Mouse (Mus musculus) R1 (cell line): Measurements from ENCODE around the gene Tbc1d16.

Source experiments
- DNase-seq: peaks from one replicate; pipeline ENCODE4 v3.0.0-alpha.2; 2018; ENCODE audit warnings: low read depth, low spot score

Gene Tbc1d16

DNA sequence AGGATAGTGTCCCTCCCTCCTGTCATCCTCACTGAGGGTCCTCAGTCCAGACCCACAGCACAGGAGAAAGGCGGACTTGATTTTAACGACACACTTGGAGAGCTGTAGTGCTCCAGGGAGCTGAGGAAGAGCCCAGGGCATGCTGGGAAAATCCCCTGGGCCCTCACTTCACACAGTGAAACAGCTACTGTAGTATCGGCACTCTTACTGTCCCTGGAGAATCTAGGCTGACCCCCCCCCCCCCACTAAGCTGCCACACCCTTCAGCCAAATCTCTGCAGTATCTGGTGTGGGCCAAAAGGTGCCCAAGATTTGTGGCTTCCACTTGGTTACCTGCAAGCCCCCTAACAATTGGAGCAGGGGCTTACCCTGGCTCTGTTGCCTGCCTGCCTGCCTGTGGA is 8.7 kb upstream of the Tbc1d16 start:
- DNase-seq: no peak

DNA sequence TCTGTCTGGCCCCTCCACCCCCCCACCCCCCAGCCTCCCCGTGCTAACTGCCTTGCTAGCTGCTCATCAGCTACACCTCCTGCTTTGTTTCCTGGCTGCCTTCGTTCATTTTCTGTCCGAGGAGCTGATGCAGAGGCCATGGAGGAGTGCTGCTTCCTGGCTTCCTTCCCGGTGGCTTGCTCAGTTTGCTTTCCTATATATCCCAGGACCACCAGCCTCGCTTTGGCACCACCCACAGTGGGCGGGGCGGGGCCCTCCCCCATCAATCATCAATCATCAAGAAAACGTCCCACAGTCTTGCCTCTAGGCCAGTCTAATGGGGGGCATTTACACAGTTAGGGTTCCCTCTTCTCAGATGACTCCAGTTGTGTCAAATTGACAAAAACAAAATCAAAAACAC is 8.1 kb upstream of the Tbc1d16 start:
- DNase-seq: no peak

DNA sequence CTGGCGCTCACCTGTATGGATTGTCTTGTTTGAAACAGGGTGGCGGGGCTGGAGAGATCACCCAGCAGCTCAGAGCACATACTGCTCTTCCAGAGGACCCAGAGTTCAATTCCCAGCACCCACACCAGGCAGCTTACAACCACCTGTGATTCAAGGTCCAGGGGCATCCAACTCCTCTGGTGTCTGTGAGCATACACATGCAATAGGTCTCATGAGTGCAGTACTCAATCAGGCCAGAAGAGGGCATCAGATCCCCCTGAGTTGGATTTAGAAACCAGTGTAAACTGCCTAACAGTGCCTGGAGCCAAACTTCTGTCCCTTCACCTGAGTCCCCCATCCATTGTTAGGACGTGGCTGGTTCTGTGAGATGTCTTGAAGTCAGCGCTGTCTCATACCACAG is 7.3 kb upstream of the Tbc1d16 start:
- DNase-seq: peak; percentile 88

DNA sequence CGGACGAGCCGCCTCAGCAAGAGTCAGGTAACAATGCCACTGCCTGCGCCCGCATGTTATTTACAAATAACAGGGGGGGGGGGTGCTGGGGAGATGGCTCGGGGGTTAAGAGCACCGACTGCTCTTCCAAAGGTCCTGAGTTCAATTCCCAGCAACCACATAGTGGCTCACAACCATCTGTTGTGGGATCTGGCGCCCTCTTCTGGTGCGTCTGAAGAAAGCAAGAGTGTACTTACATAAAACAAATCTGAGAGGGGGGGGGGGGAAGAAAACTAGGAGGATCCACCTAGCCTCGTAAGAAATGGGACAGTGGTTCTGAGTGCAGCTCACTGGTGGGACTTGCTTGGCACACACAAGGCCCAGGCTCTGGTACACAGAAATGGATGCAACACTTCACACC is 6.5 kb upstream of the Tbc1d16 start:
- peak; percentile 54 for DNase-seq

DNA sequence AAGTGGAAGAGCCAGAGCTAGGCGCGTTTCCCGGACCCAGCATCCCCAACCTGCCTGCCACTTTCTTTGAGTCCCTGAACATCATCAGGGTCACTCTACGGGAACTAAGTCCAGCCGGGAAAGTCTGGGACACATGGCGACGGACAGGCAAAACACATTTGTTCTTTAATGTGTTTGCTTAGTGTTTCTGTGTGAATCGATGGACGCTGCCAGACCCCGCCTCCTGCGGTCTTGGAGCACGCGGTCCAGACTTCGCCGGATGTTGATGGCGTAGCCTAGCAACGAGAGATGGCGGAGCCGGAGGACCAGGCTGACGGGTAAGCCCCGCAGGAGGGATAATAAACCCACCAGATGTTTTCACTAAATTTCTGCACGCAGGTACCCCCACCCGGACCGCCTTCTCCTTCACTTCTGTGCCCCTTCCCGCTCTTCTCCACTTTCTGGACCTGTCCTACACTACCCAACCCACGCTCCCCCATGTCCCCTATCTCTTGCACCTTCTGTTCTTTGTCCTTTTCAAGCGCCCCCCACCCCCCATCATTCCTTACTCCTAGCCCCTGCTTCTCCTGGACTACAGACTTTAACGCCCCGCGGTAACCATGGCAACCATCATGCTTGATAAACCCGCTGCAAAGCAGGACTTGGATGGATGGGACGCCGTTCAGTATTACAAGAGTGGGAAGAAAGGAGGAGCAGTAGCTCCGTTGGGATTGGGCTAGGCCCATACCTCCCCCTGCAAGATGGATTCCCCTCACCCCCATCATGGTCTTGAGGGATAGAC is 737 bp upstream of the Tbc1d16 start:
- DNase-seq: peak; percentile 82

DNA sequence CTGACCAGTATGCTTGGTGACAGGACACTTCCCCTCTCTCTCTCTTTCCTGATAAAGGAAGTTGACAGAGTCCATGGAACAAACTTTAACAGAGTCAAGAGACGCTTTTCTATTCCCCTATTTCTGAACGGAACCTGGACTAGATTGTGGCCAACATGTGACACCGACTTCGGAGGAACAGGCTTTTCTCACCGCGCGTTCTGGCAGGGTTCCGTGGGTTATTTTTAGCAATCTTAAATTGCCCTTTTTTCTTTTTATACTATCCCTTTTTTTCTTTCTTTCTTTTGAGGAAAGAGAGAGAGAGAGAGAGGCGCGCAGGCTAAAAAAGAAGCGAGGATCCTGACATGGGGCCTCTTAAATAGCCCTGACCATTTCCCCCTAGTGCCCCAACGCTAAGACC is 708 bp downstream of the Tbc1d16 start:
- DNase-seq: no peak

DNA sequence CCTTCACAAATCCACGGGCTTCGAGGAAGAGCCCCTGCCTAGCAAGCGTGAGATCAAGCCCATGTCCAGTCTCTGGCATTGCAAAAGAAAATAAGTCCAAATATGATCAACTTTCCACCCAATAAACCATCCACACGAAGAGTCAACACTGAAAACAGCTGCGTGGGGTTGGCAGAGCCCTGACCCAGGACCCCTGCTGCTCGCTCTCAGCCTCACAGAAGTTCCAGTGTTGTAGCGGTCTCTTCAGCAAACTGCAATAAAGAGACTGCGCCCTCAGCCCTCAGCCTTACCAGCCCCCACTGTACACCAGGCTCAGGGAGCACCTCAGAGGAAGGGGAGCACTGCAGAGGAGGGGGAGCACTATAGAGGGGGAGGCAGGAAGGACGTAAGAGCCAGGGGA is 2.7 kb downstream of the Tbc1d16 start:
- no peak for DNase-seq

DNA sequence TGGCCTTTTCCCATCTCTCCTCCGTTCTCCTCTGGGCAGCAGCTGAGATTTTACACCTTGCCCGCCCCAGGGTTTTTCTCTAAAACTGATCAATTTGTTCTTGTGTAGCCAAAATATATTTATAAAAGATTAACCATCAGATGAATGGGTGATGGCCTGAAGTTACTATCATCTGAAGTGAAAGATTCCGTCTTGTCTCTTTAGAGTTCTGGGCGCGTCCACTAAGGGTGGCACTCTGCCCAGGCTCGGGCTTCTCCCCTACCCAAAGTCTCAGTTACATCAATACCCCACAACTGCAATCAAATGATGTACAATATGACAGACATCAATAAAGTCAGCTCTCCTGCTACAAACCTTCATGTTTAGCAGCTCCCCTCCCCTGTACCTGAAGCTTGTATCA is 3.4 kb downstream of the Tbc1d16 start:
- DNase-seq: no peak

DNA sequence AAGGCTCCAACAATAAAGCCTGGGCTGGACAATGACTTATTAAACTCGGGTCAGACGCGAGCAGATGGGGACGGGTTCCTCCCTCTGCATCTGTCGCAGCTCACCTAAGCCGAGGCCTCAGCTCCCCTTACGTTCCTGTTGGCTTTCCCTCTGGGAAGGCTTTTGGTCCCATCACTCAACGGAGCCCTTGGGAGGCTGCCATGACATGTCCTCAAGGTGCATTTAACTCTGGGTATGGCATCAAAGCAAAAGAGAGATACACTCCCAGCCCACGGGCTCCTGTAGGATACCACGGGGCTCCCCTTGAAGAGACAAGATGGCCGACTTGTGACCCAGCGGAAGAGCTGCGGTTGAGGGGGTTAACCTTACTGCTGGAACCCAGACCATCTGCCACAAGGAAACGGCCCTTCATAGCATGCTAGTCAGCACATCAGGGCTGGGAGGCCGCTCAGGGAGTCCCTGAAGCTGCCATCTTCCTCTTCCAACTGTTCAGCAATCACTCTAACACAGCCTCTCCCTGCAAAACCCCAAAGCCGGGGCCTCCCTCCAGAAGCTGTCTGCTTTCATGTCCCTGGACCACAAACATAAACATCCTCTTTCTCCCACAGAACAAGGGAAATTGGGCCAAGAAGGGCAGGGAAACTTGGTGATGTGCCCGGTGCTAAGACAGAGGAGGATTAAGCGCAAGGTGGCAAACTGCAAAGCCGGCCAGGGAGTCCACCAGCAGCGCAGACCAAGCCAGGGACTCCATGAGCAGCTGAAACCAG is 5.0 kb downstream of the Tbc1d16 start:
- no peak for DNase-seq

DNA sequence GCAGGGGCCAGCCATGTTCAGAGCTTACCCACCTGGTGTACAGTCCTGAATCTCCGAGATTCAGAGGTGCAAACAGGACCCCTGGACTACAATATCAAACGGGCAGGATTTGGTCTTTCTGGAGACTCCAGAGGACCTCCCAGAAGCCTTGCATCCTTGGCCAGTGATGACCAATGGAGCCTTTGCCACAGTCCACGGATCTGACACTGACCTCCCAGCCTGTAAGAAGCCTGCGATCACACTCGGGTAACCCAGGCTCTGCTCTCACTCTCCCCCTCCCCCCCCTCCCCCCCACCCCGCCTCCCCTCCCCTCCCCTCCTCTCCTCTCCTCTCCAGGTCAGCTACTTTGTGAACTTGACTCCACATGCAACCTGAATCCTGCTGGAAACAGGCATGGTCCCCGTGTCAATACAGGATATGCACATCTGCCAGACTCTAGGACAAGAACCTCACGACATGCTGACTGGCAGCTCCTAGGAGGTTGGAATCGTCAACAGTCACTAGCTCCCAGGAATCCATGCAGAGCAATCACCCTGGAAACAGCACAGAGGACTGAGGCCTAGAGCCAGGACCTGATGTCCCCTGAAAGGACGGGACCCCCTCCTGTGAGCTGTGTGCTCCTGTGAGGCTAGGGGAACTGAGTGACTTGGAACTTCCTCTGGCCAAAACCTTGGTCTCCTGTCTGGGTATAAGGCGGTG is 6.3 kb downstream of the Tbc1d16 start:
- DNase-seq: no peak

DNA sequence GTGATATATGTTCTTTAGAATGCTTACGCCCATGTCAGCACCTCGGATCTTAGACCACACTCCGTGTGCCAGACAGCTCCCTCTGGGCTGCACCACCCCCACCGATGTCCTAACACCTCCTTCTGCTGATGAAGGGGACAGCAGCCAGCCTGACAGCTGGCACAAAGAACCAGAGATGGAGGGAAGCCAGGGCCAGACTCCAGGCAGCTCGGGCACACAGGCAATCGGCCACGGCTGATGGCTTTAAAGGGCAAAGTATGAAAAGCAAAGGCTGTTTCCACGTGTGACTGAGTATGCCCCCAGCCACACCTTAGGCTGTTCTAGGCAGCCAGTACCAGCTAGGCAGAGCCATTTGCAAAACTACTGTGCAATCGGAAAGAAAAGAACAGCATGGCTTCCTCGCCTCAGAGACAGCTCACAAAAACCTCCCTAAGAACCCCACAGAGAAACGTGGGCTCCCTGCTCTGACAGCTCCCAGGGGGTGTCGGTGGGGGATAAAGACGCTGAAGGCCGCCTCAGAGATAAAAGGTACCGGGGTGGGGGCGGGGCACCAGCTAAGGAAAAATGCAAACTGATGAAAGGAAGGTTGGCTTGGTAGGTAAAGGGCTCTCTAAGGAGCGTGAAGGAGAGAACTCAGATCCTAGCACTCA is 8.4 kb downstream of the Tbc1d16 start:
- peak; percentile 60 for DNase-seq

DNA sequence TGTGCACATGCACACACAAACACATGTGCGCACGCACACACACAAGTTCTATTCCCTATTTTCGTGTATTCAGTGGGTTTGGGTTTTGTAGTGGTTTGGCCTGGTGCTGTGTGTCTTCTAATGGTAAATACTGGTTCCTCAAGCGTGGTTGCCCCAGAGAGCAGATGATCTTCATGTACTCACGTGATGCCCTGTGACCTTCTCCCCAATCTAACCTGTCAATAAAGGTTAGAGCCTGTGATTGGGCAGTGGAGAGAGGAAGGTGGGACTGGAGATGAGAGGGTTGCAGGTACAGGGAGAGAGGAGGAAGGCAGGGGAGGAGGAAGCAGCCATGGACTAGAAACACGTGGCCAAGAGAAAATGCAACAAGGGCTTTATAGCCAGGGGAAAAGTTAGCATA is 10.4 kb downstream of the Tbc1d16 start:
- DNase-seq: no peak

DNA sequence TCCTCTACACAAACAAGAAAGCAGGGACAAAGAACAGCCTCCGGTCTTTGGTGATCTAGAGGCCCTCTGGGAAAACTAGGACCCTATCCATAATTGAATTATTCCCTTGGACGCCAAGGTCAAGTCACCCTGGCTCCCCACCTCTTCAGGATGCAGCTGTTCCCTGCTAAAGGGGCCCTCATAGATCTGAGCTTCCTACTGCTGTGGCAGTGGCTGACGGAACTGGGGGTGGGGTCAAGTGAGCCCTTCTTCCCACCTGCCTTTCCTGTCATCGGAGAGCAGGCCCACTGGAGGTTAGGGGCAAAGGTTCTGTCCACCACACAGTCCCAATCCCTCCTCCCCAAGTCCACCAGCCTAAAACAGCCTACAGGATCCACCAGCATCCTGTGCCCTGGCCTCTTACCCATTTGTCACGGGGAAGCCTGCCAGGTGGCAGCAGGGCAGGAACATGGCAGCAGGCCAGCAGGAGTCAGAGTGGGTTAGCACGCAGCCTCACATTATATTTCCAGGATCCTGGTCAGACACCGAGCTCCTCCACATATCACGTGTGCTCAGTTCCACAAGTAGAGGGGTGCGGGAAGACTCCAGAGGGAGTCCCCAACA is 12.3 kb downstream of the Tbc1d16 start:
- DNase-seq: no peak

DNA sequence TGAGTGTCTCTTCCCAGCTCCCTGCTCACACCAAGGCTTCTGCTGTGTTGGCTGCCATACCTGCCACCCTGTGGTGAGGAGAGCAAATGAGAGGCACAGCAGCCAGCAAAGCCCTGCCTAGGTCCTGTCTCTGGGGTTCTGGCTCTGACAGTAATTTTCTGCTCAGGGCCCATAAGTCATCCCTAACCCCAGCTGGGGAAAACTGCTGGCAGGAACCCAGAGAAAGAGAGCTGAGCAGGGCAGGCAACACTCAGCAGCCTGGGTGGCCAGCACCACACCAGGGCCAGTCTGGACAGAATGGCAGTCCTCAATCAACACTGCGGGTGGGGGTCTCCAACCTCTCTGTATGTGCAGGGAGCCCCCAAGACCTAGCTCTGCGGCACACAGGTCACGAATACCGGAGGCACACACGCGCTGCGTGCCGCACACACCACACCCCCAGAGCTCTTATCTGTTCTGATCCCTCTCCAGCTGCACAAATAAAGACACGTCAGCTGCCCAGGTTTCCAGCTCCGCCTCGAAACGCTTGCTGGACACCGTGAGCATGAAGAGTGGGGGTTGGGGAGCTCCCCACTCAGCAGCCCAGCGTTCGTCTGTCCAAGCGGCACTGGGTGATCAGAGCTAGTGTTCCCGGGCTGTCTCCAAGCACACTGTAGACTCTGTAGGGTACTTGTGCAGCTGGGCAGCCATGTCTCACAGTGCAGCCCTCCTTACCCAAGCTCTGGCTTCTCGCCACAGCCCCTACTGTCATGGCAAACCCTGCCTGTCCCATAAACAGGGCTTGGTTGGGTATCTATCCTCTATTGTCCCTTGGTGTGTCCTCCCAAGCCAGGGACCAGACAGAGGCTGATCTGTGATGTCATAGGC is 13.0 kb downstream of the Tbc1d16 start:
- DNase-seq: no peak

DNA sequence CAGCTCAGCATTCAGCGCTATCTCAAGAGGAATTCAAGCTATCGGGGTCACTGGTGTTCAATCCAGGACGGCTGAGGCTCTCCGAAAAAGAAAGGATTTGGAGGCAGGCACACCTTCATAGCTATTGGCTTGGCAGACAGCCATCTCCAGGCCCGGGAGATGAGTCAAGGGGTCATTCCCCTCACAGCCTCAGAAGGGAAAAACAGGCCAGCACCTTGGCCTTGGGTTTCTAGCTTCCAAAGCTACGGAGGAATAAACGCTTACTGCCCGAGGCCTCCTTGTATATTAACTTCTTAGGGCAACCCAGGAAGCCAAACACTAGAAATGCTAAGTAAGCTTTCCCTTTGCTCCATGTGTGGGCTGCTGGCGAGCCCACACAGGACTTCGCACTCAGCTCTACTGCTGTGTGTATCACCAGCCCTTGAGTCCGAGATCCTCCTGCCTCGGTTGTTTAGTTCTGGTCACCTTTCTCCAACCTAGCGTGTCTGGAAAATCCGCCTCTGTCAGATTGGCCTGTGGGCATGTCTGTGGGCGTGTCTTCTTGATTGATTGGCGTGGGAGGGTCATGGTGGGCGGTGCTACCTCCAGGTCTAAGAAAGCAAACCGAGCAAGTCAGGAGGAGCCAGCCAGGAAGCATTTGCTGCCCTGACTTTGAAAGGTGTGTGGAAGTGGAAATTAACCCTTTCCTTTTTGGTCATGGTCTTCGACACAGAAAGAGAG is 15.0 kb downstream of the Tbc1d16 start:
- peak; percentile 86 for DNase-seq

DNA sequence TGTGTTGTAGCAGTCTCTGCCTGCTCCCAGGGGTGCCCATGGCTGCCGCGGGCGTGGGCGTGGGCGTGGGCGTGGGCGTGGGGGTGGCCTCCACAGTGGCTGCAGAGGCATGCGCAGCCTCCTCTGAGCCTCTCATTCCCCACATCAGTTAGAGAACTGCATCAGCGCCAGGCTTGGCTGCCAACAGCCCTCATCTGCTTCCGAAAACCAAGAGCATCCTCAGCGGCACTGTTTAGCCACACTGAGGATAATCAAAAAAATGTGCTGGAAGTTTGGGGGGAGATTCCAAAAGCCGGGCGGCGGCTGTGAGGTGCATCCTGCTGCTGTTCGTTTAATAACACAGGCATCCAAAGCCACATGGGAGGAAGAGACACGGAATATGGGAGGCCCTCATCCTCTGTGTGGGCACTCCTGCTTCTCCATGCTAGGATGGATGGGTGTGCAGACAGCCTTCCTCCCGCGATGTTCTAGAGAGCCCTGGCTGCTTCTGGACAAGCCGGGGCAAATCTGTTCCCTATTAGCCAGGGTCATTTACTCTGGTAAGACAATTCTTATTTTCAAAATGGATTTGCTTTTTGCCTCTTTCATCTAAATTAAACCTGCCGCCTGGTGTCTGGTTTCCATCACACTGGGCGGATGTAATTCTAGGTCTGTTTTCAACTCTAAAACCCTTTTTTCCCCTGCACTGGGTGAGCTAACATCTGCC is 16.5 kb downstream of the Tbc1d16 start:
- DNase-seq: no peak

DNA sequence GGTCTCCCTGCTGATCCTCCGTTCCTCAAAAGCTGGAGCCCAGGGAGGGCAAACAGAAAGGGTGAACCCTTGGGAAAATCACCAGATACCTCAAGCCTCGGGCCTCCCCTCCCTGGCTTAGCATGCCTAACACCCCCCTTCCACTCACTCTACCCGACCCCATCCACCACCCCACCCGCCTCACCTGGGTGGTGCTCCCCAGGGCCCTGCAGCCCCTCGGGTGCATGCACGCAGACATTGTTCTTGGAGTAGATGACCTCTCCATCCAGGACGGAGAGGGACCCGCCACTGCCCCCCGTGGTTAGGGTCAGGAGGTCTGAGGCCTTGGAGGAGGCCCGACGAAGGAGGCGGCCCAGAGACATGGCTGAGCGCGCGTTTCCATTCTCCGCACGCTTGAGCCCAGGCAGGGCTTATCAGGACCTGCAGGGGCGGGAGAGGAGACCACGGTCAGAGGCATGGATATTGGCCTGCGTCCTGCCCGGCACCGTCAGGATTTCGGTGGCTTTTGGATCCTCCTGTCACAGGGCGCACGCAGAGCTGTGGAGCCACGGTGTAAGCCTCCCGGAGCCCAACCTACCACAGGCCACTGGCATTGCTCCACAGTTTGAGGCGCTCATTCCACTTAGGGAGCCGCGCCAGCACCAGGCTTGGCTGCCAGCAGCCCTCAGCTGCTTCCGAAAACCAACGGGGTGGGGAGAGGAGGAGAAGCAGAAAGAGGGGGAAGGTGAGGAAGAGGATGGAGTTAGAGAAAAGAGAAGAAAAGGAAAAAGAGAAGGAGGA is 17.8 kb downstream of the Tbc1d16 start:
- no peak for DNase-seq

DNA sequence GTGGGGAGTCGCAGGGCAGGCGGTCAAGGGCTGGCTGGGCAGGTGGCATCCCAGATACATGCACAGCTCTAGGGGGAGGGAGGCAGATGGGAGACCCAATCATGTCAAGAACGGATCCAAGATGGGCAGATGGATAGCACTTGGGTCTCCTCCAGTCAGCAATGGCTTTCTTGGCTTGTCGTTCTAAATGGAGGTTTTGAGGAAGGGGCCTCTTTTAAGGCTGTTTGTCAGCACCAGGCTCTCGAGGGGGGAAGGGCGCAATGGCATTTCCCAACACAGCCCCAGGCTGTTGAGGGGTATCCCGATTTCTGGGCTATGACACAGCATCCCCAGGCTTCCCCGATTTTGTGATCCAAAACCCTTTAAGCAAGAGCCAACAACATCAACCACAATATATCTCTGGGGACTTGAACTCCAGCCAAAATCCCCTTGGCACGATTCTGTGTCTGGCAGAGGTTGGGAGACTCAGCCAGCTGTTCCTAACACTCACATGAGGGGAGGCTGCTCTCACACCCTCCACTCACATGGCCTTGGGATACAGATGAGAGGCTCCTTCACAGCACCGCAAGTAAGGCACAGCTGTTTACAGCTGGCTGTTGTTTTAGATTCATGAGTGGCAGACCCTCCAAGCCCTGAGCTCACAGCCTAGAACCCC is 18.8 kb downstream of the Tbc1d16 start:
- DNase-seq: no peak
